Comparison of ENCODE assay signal across 10 mouse cellular contexts in the genomic region with DNA sequence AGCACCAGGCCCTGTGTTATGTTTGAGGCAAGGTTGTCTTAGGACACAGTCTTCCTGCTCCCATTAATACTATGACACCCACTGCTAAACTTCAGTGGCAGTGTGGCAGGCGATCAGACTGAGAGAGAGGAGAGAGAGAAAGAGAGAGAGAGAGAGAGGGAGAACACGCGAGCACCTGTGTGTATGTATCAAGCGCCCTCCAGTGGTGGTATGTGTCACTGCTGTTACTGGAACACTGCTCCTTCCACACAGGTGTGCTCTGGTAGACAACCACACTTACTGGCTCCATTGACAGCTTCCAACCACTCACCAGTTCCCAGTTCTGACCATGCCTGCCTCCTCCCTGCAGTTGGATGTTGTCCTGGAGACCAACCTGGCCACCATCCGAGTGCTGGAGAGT. TPM values are rescaled to one million over a fixed set of nuclear protein-coding genes. Genes with fewer than 3 reads are reported as not detected.
DNase-seq lines count a peak whose midpoint lies in the region; ATAC-seq and TF ChIP-seq lines count a peak whose summit lies in the region.
"Had no signal": no experiment of that assay in that cellular context is flagged by ENCODE, and none has a peak within 500 bp of the region (broad histone marks: within the 10 kb centered on the region; RNA-seq: fewer than 3 reads in every experiment).

No protein-coding gene starts in this region.

- ATAC-seq in neural tube, embryonic 11.5 days (ENCODE audit: insufficient read depth, low FRiP score, low TSS enrichment) = no peak
- ATAC-seq in embryonic facial prominence, embryonic 14.5 days (ENCODE audit: low read depth) = no peak
- ATAC-seq in hindbrain, embryonic 15.5 days (ENCODE audit: low FRiP score, low read depth) = peak; percentile 58
- peak; percentile 60; the same call in 1 of the 2 replicates for ATAC-seq in midbrain, postnatal 0 days (ENCODE audit: low FRiP score)

- WGBS in neural tube, embryonic 11.5 days = 53% methylated on average over 5 of the region's 5 CpGs
- 46% methylated on average over 4 of the region's 5 CpGs for WGBS in embryonic facial prominence, embryonic 14.5 days
- WGBS in hindbrain, embryonic 15.5 days = 54% methylated on average over 5 of the region's 5 CpGs
- 34% methylated on average over 5 of the region's 5 CpGs for WGBS in midbrain, postnatal 0 days

- peak; percentile 87 for TF ChIP-seq CTCF in midbrain, postnatal 0 days (IDR thresholded peaks at IDR 0.05)

- no peaks in the 10 kb centered on the region for H3K27me3 ChIP-seq in neural tube, embryonic 11.5 days (ENCODE audit: control insufficient read depth, insufficient read depth, low read length)
- H3K27me3 ChIP-seq in embryonic facial prominence, embryonic 14.5 days (replicated peaks; ENCODE audit: control insufficient read depth, insufficient read depth, low read length) = no peaks in the 10 kb centered on the region
- H3K27me3 ChIP-seq in hindbrain, embryonic 15.5 days = no peaks in the 10 kb centered on the region
- H3K27me3 ChIP-seq in midbrain, postnatal 0 days (ENCODE audit: insufficient read depth, low read length) = no peaks in the 10 kb centered on the region
- H3K27me3 ChIP-seq: embryonic facial prominence, embryonic 13.5 days had no signal

- peaks cover 36% of the 10 kb centered on the region for H3K36me3 ChIP-seq in neural tube, embryonic 11.5 days (ENCODE audit: control insufficient read depth, insufficient read depth, low read length)
- peaks cover 97% of the 10 kb centered on the region for H3K36me3 ChIP-seq in embryonic facial prominence, embryonic 14.5 days (ENCODE audit: control insufficient read depth, insufficient read depth, low read length)
- peaks cover 92% of the 10 kb centered on the region for H3K36me3 ChIP-seq in hindbrain, embryonic 15.5 days
- peaks cover 70% of the 10 kb centered on the region for H3K36me3 ChIP-seq in midbrain, postnatal 0 days (ENCODE audit: insufficient read depth, low read length)

- no peak overlapping the region for H3K4me2 ChIP-seq in neural tube, embryonic 11.5 days (ENCODE audit: low read depth)
- H3K4me2 ChIP-seq in embryonic facial prominence, embryonic 14.5 days (ENCODE audit: low read depth, low read length) = no peak overlapping the region
- H3K4me2 ChIP-seq in hindbrain, embryonic 15.5 days = no peak overlapping the region
- no peak overlapping the region for H3K4me2 ChIP-seq in midbrain, postnatal 0 days (ENCODE audit: low read depth, low read length, poor library complexity, severe bottlenecking)
- H3K4me2 ChIP-seq: embryonic facial prominence, embryonic 13.5 days had no signal

- intact Hi-C loops in left cerebral cortex, postnatal 25 days (cut with DNase I) = no loop called here

- H3K4me3 ChIP-seq in neural tube, embryonic 11.5 days (ENCODE audit: low read depth, low read length) = no peak overlapping the region
- no peak overlapping the region for H3K4me3 ChIP-seq in embryonic facial prominence, embryonic 14.5 days (ENCODE audit: low read depth, low read length)
- H3K4me3 ChIP-seq in hindbrain, embryonic 15.5 days = no peak overlapping the region
- H3K4me3 ChIP-seq in midbrain, postnatal 0 days (ENCODE audit: low read depth, low read length) = no peak overlapping the region
- H3K4me3 ChIP-seq: embryonic facial prominence, embryonic 13.5 days had no signal

- no peaks in the 10 kb centered on the region for H3K4me1 ChIP-seq in neural tube, embryonic 11.5 days (ENCODE audit: control insufficient read depth, insufficient read depth, low read length)
- H3K4me1 ChIP-seq in embryonic facial prominence, embryonic 14.5 days (ENCODE audit: control insufficient read depth, insufficient read depth, low read length) = no peaks in the 10 kb centered on the region
- no peaks in the 10 kb centered on the region for H3K4me1 ChIP-seq in hindbrain, embryonic 15.5 days (replicated peaks)
- no peaks in the 10 kb centered on the region for H3K4me1 ChIP-seq in midbrain, postnatal 0 days (ENCODE audit: insufficient read depth, low read length)
- H3K4me1 ChIP-seq: embryonic facial prominence, embryonic 13.5 days had no signal

- H3K9me3 ChIP-seq in neural tube, embryonic 11.5 days (ENCODE audit: control insufficient read depth, low read length) = no peaks in the 10 kb centered on the region
- H3K9me3 ChIP-seq in embryonic facial prominence, embryonic 14.5 days (ENCODE audit: control insufficient read depth, low read length) = no peaks in the 10 kb centered on the region
- no peaks in the 10 kb centered on the region for H3K9me3 ChIP-seq in hindbrain, embryonic 15.5 days
- H3K9me3 ChIP-seq in midbrain, postnatal 0 days (ENCODE audit: low read length) = no peaks in the 10 kb centered on the region
- H3K9me3 ChIP-seq: embryonic facial prominence, embryonic 13.5 days had no signal

- peak; percentile 52 for DNase-seq in neural tube, embryonic 11.5 days (ENCODE audit: low spot score)
- DNase-seq in neural tube, embryonic 10.5 days (ENCODE audit: extremely low spot score, low spot score) = no peak
- DNase-seq in adrenal gland, postnatal 36 days = peak; percentile 37 to 60
- peak; percentile 41 for DNase-seq in embryonic facial prominence, embryonic 14.5 days (ENCODE audit: low spot score)
- DNase-seq in left cerebral cortex, postnatal 25 days (ENCODE audit: low spot score in 2 of 2) = peak; percentile 65 to 68
- peak; percentile 71 for DNase-seq in midbrain, postnatal 0 days (ENCODE audit: low spot score)
- peak; percentile 69 for DNase-seq in thymus, postnatal 25 days

- H3K27ac ChIP-seq in neural tube, embryonic 11.5 days (ENCODE audit: low read depth, low read length) = no peak overlapping the region
- no peak overlapping the region for H3K27ac ChIP-seq in embryonic facial prominence, embryonic 14.5 days (replicated peaks; ENCODE audit: low read depth, low read length)
- H3K27ac ChIP-seq in hindbrain, embryonic 15.5 days (replicated peaks) = no peak overlapping the region
- H3K27ac ChIP-seq in midbrain, postnatal 0 days (ENCODE audit: low read depth, low read length) = no peak overlapping the region
- H3K27ac ChIP-seq: embryonic facial prominence, embryonic 13.5 days; macrophage had no signal

- H3K9ac ChIP-seq in neural tube, embryonic 11.5 days (ENCODE audit: low read length) = no peak overlapping the region
- no peak overlapping the region for H3K9ac ChIP-seq in embryonic facial prominence, embryonic 14.5 days (ENCODE audit: low read depth, low read length)
- H3K9ac ChIP-seq in hindbrain, embryonic 15.5 days = no peak overlapping the region
- no peak overlapping the region for H3K9ac ChIP-seq in midbrain, postnatal 0 days (replicated peaks; ENCODE audit: low read length, poor library complexity, severe bottlenecking)
- H3K9ac ChIP-seq: embryonic facial prominence, embryonic 13.5 days had no signal

RNA-seq across cellular contexts. Expression of a gene that starts 15.6 kb away (rescaled TPM):
- polyA plus RNA-seq in neural tube, embryonic 11.5 days (2014; fragmentation: Nextera tagmentation; extraction: Ambion mirVana) = 1.3 and 2.0 TPM in 2 replicates
- 1 to 10 TPM; 1.8 to 2.9 TPM for total RNA-seq in adrenal gland, postnatal 36 days (2021)
- polyA plus RNA-seq in embryonic facial prominence, embryonic 14.5 days (2014; fragmentation: Nextera tagmentation; extraction: Ambion mirVana) = 1.4 and 1.8 TPM in 2 replicates
- 0.28 and 0.47 TPM in 2 replicates for polyA plus RNA-seq in hindbrain, embryonic 15.5 days (2015; fragmentation: Nextera tagmentation; extraction: Ambion mirVana)
- total RNA-seq in left cerebral cortex, postnatal 25 days (2021) = under 1 TPM in 1 of 2 experiments, not detected in 1; 0.21 TPM
- total RNA-seq in midbrain, postnatal 0 days (2014; rRNA removed) = 0.28 and 0.49 TPM in 2 replicates
- 0.28 and 0.34 TPM in 2 replicates for polyA plus RNA-seq in midbrain, postnatal 0 days (2015; fragmentation: Nextera tagmentation; extraction: Ambion mirVana)
- polyA plus RNA-seq: macrophage had no signal

RNA-seq across cellular contexts. Expression of a gene that starts 23.0 kb away (rescaled TPM):
- 167 and 169 TPM in 2 replicates for polyA plus RNA-seq in neural tube, embryonic 11.5 days (2014; fragmentation: Nextera tagmentation; extraction: Ambion mirVana)
- total RNA-seq in adrenal gland, postnatal 36 days (2021) = 100 to 1,000 TPM; 125 to 263 TPM
- polyA plus RNA-seq in embryonic facial prominence, embryonic 14.5 days (2014; fragmentation: Nextera tagmentation; extraction: Ambion mirVana) = 183 and 202 TPM in 2 replicates
- polyA plus RNA-seq in hindbrain, embryonic 15.5 days (2015; fragmentation: Nextera tagmentation; extraction: Ambion mirVana) = 161 and 174 TPM in 2 replicates
- 100 to 1,000 TPM; 139 to 142 TPM for total RNA-seq in left cerebral cortex, postnatal 25 days (2021)
- total RNA-seq in midbrain, postnatal 0 days (2014; rRNA removed) = 210 and 256 TPM in 2 replicates
- 231 and 234 TPM in 2 replicates for polyA plus RNA-seq in midbrain, postnatal 0 days (2015; fragmentation: Nextera tagmentation; extraction: Ambion mirVana)

Comparison
In these comparisons a context has a peak if more than half of its experiments do, and no peak if none do; other contexts are left out.
1. ATAC-seq: peak in hindbrain, embryonic 15.5 days (single experiment) and midbrain, postnatal 0 days (single experiment); none in neural tube, embryonic 11.5 days (single experiment) and embryonic facial prominence, embryonic 14.5 days (single experiment).